Mouse (Mus musculus) lung, postnatal 0 days (tissue): ENCODE data around the gene Frat2. TPM values are rescaled to one million over a fixed set of nuclear protein-coding genes. Genes with fewer than 3 reads are reported as not detected.

ENCODE experiments used
- ATAC-seq: fragments of 200-750 bp; cut with Nextera tagmentation; 2 replicates; pipeline ENCODE4 v1.8.0; 2017; ENCODE audit warnings: moderate library complexity
- DNase-seq: peaks from one replicate; pipeline ENCODE4 v3.0.0-alpha.2; 2016; ENCODE audit warnings: low spot score
- H3K27ac ChIP-seq: fragments of 300-500 bp; sonication (generic); 2 replicates; pipeline ENCODE4 v1.5.1; 2014; ENCODE audit warnings: antibody characterized with exemption, mild to moderate bottlenecking, low read length, mixed read lengths
- H3K27me3 ChIP-seq: fragments of 300-500 bp; sonication (generic); replicated peaks from 2 replicates; pipeline ENCODE4 v1.6.1; 2014; ENCODE audit warnings: low read length, mixed read lengths; ENCODE audit not compliant: insufficient read depth
- H3K36me3 ChIP-seq: fragments of 300-500 bp; sonication (generic); 2 replicates; pipeline ENCODE4 v1.6.1; 2014; ENCODE audit warnings: low read length, mixed read lengths; ENCODE audit not compliant: insufficient read depth
- H3K4me1 ChIP-seq: fragments of 300-500 bp; sonication (generic); 2 replicates; pipeline ENCODE4 v1.6.1; 2014; ENCODE audit warnings: antibody characterized with exemption, low read depth, low read length, mixed read lengths; ENCODE audit not compliant: insufficient read depth
- H3K4me2 ChIP-seq: fragments of 300-500 bp; sonication (generic); replicated peaks from 2 replicates; pipeline ENCODE4 v1.6.1; 2014; ENCODE audit warnings: low read depth, mild to moderate bottlenecking, low read length, moderate library complexity, mixed read lengths
- H3K4me3 ChIP-seq: fragments of 300-500 bp; sonication (generic); 2 replicates; pipeline ENCODE4 v1.5.1; 2014; ENCODE audit warnings: low read depth, low read length
- H3K9ac ChIP-seq: fragments of 300-500 bp; sonication (generic); replicated peaks from 2 replicates; pipeline ENCODE4 v1.6.1; 2014; ENCODE audit warnings: low read depth, mild to moderate bottlenecking
- H3K9me3 ChIP-seq: fragments of 300-500 bp; sonication (generic); 2 replicates; pipeline ENCODE4 v1.6.1; 2016; ENCODE audit warnings: low read length, mixed read lengths
- CTCF ChIP-seq: IDR thresholded peaks from 2 replicates; pipeline ENCODE4 v1.5.1; 2016; ENCODE audit warnings: antibody characterized with exemption, mild to moderate bottlenecking
- EP300 ChIP-seq: IDR thresholded peaks from 2 replicates; pipeline ENCODE4 v1.6.1; 2016; ENCODE audit warnings: antibody characterized with exemption, mild to moderate bottlenecking, control low read depth
- WGBS: fragments of 180-500 bp; shearing (Covaris S2); extraction: QIAGEN DNeasy Blood & Tissue Kit; methylation state at CpG from one replicate; pipeline ENCODE4 v1.1.7; 2014; 5-methylcytosine and 5-hydroxymethylcytosine counted together
- polyA plus RNA-seq: library from polyadenylated mRNA; unstranded; fragments of >200 nt; fragmentation: Nextera tagmentation; extraction: Ambion mirVana; gene quantifications from 2 replicates; pipeline ENCODE4 v1.2.1, GENCODE M21; 2015

Frat2 gene
- polyA plus RNA-seq, 1 experiment from 2014 or later, result 4.6 TPM

DNA sequence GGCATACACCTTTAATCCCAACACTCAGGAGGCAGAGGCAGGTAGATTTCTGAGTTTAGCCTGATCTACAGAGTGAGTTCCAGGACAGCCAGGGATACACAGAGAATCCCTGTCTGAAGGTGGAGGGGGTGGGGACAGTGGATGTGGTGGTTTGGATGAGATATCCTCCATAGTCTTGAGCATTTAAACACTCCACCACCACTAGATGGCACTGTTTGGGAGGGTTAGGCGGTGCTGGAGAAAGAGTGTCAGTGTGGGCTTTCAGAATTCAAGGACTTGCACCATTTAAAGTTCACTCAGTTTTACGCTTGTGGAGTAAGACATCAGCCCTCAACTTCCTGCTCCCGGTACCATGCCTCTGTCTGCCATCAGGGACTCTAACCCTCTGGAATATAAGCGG lies 42.1 kb downstream of the Frat2 start:
- H3K27ac ChIP-seq, result no peak overlapping the region
- H3K27me3 ChIP-seq, result no peaks in the 10 kb centered on the region
- no peak for ATAC-seq
- no peaks in the 10 kb centered on the region for H3K36me3 ChIP-seq
- H3K4me2 ChIP-seq, result no peak overlapping the region
- H3K4me3 ChIP-seq, result no peak overlapping the region
- H3K9ac ChIP-seq, result no peak overlapping the region
- H3K4me1 ChIP-seq, result no peaks in the 10 kb centered on the region
- WGBS, result 90% methylated on average over 4 of the region's 4 CpGs
- no peaks in the 10 kb centered on the region for H3K9me3 ChIP-seq
- no peak for DNase-seq
- TF ChIP-seq EP300, result no peak
- peak; percentile 50 for TF ChIP-seq CTCF

DNA sequence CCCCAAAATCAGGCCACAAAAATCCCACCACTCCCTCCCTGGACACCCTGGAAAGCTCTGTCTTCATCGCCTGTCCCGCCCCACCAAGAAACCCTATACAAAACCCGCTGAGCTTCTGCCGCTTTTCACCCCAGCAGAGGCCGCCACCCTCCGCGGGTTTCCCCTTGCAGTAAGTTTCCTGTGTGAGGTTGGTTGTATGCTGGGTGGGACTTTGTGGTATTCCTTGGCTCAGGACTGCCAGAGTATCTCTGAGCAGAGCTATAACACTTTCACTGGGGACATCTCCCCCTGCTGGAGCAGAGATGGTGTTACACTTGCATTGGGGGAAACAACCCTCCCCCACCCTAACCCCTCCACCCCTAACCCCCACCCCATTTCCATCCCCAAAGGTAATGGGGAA lies 44.6 kb downstream of the Frat2 start:
- no peak overlapping the region for H3K9ac ChIP-seq
- no peak for DNase-seq
- no peak overlapping the region for H3K27ac ChIP-seq
- no peak for ATAC-seq
- no peaks in the 10 kb centered on the region for H3K36me3 ChIP-seq
- 39% methylated on average over 7 of the region's 7 CpGs for WGBS
- H3K9me3 ChIP-seq, result no peaks in the 10 kb centered on the region
- H3K4me3 ChIP-seq, result no peak overlapping the region
- H3K4me1 ChIP-seq, result no peaks in the 10 kb centered on the region
- no peak for TF ChIP-seq EP300
- TF ChIP-seq CTCF, result peak; percentile 49
- H3K27me3 ChIP-seq, result no peaks in the 10 kb centered on the region
- no peak overlapping the region for H3K4me2 ChIP-seq

DNA sequence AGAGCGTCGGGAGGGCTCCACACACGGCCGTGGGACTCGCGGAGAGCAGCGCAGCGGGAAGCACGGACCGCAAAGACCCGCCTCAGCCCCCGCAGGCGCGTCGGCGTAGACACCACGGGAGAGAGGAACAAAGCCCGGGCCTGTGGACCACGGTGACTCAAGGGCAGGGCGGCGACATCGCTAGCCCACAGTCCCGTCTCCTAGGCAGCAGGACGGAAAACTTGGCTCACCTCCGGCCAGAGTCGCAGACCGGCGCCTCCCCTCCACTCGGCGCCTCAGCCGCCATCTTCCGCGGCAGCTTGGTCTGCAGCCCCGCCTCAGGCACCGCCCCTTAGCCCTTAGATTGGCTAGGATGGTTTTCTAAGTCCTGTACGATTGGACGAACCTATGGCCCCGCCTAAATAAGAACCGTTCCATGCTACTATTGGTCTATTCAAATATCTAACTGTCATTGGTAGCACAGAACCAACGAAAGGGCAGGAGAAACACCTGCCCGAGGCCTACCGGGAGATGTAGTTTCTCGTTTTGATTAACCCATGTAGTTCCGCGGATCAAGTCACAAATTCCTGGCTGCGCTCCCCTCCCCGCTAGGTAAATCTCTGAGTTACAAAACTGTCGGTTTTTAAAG lies 46.1 kb downstream of the Frat2 start, which contains the start of gene Arhgap19:
Arhgap19 (minus strand) TSS at position 306 of the 628 bp plus-strand sequence.
- Histone ChIP-seq H3K36me3 (no peaks in the 10 kb centered on the region), H3K9ac (peak within 1 kb of the TSS; percentile 35), H3K4me2 (peak within 1 kb of the TSS; percentile 71), H3K9me3 (no peaks in the 10 kb centered on the region), H3K4me1 (no peaks in the 10 kb centered on the region), H3K27ac (peak within 1 kb of the TSS; percentile 29), H3K27me3 (no peaks in the 10 kb centered on the region), H3K4me3 (peak within 1 kb of the TSS; percentile 68)
- DNase-seq, result peak; percentile 99
- peak; percentile 100 for ATAC-seq
- WGBS, result 2% methylated on average over 48 of the region's 48 CpGs
- TF ChIP-seq CTCF (no peak), EP300 (no peak)

DNA sequence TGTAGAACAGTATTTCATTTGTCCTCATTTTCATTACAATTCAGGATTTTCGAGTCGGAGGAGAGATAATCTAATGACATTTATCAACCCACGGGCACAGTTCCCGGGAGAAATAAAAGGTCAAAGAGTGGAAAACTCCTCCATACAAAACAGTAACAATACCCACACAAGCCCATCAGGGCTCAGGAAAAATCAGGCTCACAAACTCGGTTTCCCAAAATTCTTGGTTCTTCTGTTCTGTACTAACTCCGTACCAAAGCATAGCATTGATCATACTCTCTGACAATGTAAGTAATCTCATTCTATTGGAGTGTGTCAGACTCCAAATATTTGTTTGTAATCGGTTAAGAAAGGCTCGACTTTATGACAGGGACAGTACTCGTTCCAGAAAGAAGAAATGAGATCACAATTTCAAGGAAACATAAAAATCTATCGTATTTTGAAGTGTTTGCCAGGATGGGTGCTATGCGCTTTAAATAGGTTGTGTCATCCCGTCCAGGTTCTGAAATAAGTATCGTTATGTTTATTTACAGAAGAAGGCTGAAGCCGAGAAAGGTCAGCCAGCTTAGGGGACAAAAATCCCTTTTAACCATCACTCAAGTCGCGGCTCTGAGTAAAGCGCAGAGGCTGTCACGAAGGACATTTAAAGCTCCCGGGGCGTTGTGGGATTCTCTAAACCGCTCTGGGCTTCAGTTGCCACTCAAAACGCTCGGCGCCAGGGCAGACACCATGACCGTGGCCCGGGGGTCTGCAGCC lies 46.8 kb downstream of the Frat2 start:
- no peak for TF ChIP-seq CTCF
- no peak for TF ChIP-seq EP300
- no peaks in the 10 kb centered on the region for H3K27me3 ChIP-seq
- DNase-seq (no peak), ATAC-seq (peak; percentile 21; the same call in 1 of the 2 replicates)
- H3K4me3 ChIP-seq, result peak overlapping the region; percentile 68
- peak overlapping the region; percentile 35 for H3K9ac ChIP-seq
- WGBS, result 1% methylated on average over 26 of the region's 26 CpGs
- H3K36me3 ChIP-seq, result no peaks in the 10 kb centered on the region
- no peaks in the 10 kb centered on the region for H3K4me1 ChIP-seq
- peak overlapping the region; percentile 29 for H3K27ac ChIP-seq
- peak overlapping the region; percentile 71 for H3K4me2 ChIP-seq
- no peaks in the 10 kb centered on the region for H3K9me3 ChIP-seq

DNA sequence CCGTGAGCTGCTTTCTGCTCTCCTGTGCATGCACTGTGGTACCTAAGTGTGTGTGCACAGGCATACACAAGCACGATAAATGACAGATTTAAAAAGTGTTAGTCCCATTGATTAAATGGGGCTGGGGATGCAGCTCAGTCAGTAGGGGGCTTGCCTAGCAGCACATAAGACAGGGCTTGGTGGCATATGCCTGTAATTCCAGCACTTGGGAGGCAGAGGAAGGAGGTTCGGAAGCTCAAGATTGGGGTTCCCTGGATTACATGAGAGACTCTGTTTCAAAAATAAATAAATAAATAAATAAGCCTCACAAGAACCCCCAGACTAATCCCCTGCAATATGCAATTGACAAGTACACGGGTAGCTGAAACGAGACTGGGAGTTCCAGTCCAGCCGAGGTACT lies 47.5 kb downstream of the Frat2 start:
- no peak overlapping the region for H3K4me3 ChIP-seq
- H3K36me3 ChIP-seq, result no peaks in the 10 kb centered on the region
- no peaks in the 10 kb centered on the region for H3K27me3 ChIP-seq
- H3K9ac ChIP-seq, result no peak overlapping the region
- WGBS, result 36% methylated on average over 6 of the region's 6 CpGs
- TF ChIP-seq CTCF, result no peak
- no peak for TF ChIP-seq EP300
- no peak for ATAC-seq
- H3K4me2 ChIP-seq, result peak overlapping the region; percentile 71; the same call in 1 of the 2 replicates
- no peaks in the 10 kb centered on the region for H3K4me1 ChIP-seq
- DNase-seq, result no peak
- H3K27ac ChIP-seq, result no peak overlapping the region
- H3K9me3 ChIP-seq, result no peaks in the 10 kb centered on the region

DNA sequence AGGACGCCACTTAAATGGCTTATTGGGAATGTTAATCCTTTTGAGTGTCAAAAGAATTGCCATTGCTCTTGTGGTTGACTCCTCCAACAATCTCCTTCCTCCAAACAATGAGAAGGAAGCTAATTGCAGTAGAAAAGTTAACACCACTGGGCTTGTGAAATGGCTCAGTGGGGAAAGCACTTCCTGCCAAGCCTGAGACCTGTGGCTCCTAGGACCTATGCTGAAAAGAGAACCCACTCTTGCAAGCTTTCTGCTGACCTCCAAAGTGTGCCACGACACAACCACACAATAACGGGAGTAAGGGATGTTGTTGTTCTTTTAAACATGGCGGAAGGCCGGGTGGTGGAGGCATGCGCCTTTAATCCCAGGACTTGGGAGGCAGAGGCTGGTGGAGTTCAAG lies 50.4 kb downstream of the Frat2 start:
- TF ChIP-seq EP300, result no peak
- no peak for TF ChIP-seq CTCF
- no peak overlapping the region for H3K27ac ChIP-seq
- no peaks in the 10 kb centered on the region for H3K27me3 ChIP-seq
- no peaks in the 10 kb centered on the region for H3K36me3 ChIP-seq
- WGBS, result 88% methylated on average over 6 of the region's 6 CpGs
- H3K4me2 ChIP-seq, result no peak overlapping the region
- DNase-seq (peak; percentile 36), ATAC-seq (no peak)
- H3K4me3 ChIP-seq, result no peak overlapping the region
- no peaks in the 10 kb centered on the region; the same call in 1 of the 2 replicates for H3K4me1 ChIP-seq
- H3K9me3 ChIP-seq, result no peaks in the 10 kb centered on the region
- no peak overlapping the region for H3K9ac ChIP-seq
